Mouse (Mus musculus): ENCODE data around the gene Smg5. TPM values are rescaled to one million over a fixed set of nuclear protein-coding genes. Genes with fewer than 3 reads are reported as not detected.
"Not testable (repeated sequence)": the region's sequence is repeated elsewhere in the genome, so short reads cannot be mapped to it uniquely, and the experiment has no call there.

Smg5 gene
- 31.8 and 33.2 TPM in 2 replicates for polyA plus RNA-seq (2015; fragmentation: Nextera tagmentation; extraction: Ambion mirVana)

DNA sequence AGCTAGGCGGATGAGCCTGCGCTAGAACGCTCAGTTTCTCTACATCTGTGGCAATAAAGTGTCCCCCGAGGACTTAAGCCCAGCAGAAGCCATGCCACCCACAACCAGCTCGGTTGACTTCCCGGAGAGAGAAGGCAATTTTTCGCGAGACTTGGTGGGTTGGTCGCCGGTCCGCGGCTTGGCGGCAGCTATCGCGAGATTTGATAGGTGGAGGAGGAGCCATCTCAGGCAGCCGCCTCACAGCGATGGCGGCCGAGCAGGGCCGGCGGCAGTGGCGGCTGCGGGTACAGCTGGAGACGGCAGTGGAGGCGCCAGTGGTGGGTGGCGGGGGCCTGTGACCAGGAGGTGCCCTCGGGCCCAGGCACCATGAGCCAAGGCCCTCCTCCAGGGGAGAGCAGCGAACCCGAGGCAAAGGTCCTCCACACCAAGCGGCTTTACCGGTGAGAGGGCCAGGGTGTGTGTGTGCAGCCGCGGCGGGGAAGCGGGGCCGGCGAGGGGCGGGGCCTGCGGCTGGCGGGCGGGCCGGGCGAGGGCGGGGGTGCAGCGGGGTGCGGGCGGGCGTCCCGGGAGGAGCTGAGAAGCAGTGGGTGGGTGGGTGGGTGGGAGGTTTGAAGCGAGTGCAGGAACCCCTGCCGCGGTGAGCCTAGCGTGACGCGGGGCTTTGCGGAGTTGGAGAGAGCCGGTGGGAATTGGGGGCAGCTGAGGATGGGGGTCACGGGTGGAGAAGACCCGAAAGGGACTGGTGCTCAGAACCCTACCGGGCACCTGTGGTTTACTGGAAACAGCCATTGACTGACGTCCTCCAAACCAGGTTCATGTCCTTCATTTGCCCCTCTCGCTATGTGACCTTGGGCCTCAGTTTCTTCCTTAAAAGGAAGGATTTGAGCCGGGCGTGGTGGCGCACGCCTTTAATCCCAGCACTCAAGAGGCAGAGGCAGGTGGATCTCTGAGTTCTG, at the start of gene Smg5, which contains the start of gene Tmem79:
Gene Smg5 (plus strand): TSS at position 203 of the 956 bp plus-strand sequence.
Gene Tmem79 (minus strand): TSS at position 91 of the 956 bp plus-strand sequence.
- H3K27me3 ChIP-seq: no peaks in the 10 kb centered on the region
- peak; percentile 96 for DNase-seq
- peak within 1 kb of the TSS; percentile 97 for H3K27ac ChIP-seq
- peaks cover 6% of the 10 kb centered on the region for H3K36me3 ChIP-seq
- peak; percentile 84 for ATAC-seq (ENCODE audit: low read depth)
- H3K9ac ChIP-seq: peak within 1 kb of the TSS; percentile 90
- H3K9me3 ChIP-seq (replicated peaks): no peaks in the 10 kb centered on the region
- peak within 1 kb of the TSS; percentile 81 for H3K4me2 ChIP-seq
- peak within 1 kb of the TSS; percentile 77 for H3K4me3 ChIP-seq (replicated peaks)
- WGBS (ENCODE audit: insufficient replicate concordance): 2% methylated on average over 52 of the region's 66 CpGs
- peaks cover 63% of the 10 kb centered on the region for H3K4me1 ChIP-seq (replicated peaks)

DNA sequence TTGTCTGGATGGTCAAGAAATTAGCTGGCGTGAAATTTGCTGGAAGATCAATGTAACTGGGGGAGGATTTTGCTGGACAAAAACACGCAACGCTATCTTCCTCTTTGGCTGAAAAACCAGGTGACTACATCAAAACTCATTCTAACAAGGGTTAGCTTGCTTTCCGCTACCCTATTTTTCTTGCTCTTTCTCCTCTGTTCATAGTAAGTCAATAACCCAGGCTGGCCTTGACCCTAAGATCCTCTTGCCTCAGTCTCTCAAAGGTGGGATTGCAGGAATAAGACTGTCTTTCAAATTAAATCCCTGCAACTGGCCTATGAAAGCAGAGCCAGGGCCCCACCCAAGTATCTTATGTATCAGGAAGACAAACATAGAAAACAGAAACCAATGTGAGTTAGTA, 49.0 kb upstream of the Smg5 start, which contains the start of gene Gm38392:
Gene Gm38392 (minus strand): TSS at position 101 of the 400 bp plus-strand sequence.
- Histone ChIP-seq H3K27me3 (no peaks in the 10 kb centered on the region), H3K9ac (no peak within 1 kb of the TSS), H3K36me3 (0 out of 2 replicates have a peak, but pooled peaks cover 2% of the 10 kb centered on the region), H3K9me3 (replicated peaks) (no peaks in the 10 kb centered on the region), H3K4me3 (replicated peaks) (no peak within 1 kb of the TSS), H3K4me2 (no peak within 1 kb of the TSS), H3K4me1 (replicated peaks) (no peaks in the 10 kb centered on the region), H3K27ac (no peak within 1 kb of the TSS)
- WGBS (ENCODE audit: insufficient replicate concordance): 91% methylated on average over 4 of the region's 4 CpGs
- no peak for DNase-seq
- no peak for ATAC-seq (ENCODE audit: low read depth)

DNA sequence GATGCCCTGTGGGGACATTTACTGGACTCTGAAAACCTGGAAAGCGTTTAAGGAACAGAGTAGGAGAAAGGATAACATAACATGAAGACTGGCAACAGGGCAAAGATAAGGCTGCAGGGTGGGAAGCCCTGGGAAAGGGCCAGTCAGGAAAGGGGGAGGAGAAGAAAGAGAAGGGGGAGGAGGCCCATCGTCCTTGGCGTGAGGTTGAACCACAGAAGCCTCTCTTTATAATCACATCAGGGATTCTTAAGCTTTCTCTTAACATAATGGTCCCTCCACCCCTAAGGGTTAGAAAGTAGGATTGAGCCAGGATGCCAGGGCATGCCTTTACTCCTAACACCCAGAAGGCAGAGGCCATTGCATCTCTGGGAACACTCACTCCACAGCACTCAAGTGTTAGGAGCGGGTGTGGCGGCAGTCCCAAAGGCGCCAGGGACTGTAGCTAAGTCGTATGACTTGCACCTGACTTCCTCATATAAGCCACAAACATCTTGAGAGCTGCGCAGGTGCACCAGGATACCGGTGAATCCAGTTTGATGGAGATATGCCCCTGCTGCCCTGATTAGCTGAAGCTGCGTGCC, 47.8 kb upstream of the Smg5 start:
- not testable (repeated sequence) for DNase-seq; H3K27ac ChIP-seq; H3K4me3 ChIP-seq (replicated peaks); H3K4me1 ChIP-seq (replicated peaks); H3K4me2 ChIP-seq; H3K9me3 ChIP-seq (replicated peaks); ATAC-seq (ENCODE audit: low read depth); H3K27me3 ChIP-seq; H3K36me3 ChIP-seq; H3K9ac ChIP-seq
- 75% methylated on average over 8 of the region's 10 CpGs for WGBS (ENCODE audit: insufficient replicate concordance)

DNA sequence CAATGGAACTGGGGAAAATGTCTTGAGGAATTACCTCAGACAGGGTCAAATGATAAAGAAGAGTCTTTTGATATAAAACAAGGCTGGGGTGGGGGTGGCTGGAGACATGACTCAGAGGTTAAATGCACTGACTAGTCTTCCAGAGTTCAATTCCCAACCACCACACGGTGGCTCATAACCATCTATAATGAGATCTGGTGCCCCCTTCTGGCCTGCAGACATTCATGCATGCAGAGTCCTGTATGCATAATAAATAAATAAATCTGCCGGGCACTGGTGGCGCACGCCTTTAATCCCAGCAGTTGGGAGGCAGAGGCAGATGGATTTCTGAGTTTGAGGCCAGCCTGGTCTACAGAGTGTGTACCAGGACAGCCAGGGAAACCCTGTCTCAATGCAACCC, 44.1 kb upstream of the Smg5 start:
- 32% methylated on average over 4 of the region's 4 CpGs for WGBS (ENCODE audit: insufficient replicate concordance)
- no peak for ATAC-seq (ENCODE audit: low read depth)

DNA sequence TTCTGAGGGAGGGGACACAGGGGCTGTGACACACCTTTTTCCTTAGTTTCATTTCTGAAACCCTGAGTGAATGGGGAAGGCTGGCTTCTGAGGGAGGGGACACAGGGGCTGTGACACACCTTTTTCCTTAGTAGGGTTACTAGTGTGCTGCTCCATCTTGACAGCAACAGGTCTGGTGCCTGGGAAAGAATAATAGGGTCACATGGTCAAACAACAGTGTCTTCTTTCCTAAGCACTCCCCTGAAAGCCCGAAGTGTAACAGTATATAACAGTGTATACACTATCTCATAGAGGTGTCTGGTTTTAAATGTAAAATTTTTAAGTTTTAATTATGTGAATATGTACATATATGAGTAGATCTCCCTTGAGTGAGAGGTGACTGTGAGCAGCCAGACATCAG, 40.8 kb upstream of the Smg5 start:
- Histone ChIP-seq H3K36me3 (peaks cover 15% of the 10 kb centered on the region), H3K4me3 (replicated peaks) (peak overlapping the region; percentile 89), H3K4me2 (peak overlapping the region; percentile 85), H3K9ac (peak overlapping the region; percentile 77), H3K4me1 (replicated peaks) (peaks cover 31% of the 10 kb centered on the region), H3K27ac (peak overlapping the region; percentile 95)
- 53% methylated on average over 1 of the region's 1 CpGs for WGBS (ENCODE audit: insufficient replicate concordance)
- ATAC-seq (ENCODE audit: low read depth); H3K9me3 ChIP-seq (replicated peaks); DNase-seq; H3K27me3 ChIP-seq: not testable (repeated sequence)

More for the DNA sequence above, 44.1 kb upstream of the Smg5 start:
- Histone ChIP-seq H3K9ac (no peak overlapping the region), H3K27ac (no peak overlapping the region), H3K27me3 (no peaks in the 10 kb centered on the region), H3K4me1 (replicated peaks) (peaks cover 10% of the 10 kb centered on the region), H3K9me3 (replicated peaks) (no peaks in the 10 kb centered on the region), H3K4me3 (replicated peaks) (no peak overlapping the region), H3K4me2 (no peak overlapping the region), H3K36me3 (0 out of 2 replicates have a peak, but pooled peaks cover 4% of the 10 kb centered on the region)
- DNase-seq: peak; percentile 17

DNA sequence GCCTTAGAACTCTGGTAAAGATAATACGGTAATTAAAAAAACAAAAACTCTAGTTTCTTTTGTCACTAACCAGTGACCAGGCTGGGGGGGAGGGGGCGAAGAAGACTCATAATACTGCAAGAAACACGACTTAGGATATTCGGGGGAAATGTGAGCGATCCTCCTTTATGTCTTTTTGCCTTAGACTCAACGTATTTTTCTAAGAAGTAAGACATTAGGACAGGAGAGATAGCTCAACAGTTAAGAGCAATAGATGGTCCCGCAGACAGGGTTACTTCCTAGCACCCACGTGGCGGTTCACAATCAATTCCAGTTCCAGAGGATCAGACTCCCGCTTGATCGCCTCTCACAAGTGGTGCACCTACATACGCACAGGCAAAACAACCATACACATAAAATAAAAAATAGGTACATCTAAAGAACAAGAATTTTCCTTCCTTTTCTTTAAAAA, 39.9 kb upstream of the Smg5 start:
- H3K36me3 ChIP-seq: peaks cover 23% of the 10 kb centered on the region
- H3K9me3 ChIP-seq (replicated peaks): no peaks in the 10 kb centered on the region
- no peak for ATAC-seq (ENCODE audit: low read depth)
- H3K4me3 ChIP-seq (replicated peaks): peak overlapping the region; percentile 89
- peaks cover 31% of the 10 kb centered on the region for H3K4me1 ChIP-seq (replicated peaks)
- no peak for DNase-seq
- peak overlapping the region; percentile 77 for H3K9ac ChIP-seq
- WGBS (ENCODE audit: insufficient replicate concordance): under 1% methylated on average over 12 of the region's 12 CpGs
- H3K4me2 ChIP-seq: peak overlapping the region; percentile 85
- H3K27ac ChIP-seq: peak overlapping the region; percentile 95
- no peaks in the 10 kb centered on the region for H3K27me3 ChIP-seq

DNA sequence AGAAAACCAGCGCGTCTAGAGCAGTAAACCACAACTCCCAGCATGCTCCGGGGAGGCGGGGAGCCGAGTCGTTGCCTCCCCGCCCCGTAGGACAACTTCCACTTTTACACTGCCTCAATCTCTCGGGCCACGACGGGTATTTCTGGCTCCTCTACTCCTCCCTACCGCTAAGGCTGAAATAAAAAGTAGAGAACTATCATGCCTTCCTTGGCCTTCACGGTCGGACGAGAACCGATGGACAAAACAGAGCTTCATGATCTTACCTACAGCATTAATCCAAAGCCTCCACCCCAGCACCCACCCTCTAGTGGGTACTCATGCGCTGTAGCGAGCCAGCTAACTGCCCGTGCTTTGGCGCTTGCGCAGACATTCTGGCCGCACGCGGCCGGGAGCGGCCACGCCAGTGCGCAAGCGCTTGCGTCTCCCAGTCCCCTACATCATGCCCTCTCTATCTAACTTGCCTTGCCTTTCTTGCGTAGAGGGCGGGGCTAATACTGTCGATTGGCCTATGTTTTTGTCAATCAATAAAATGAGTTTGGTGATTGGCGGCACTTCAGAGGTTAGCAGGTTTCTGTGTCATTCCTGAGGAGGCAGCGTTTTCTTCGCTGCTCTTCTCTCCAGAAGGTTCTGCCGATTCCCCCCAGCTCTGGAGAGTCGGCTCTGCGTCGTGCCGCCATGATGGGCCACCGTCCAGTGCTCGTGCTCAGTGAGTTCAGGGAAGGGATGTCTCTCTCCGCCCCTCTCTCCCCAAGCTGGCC, 39.3 kb upstream of the Smg5 start, which contains the start of the genes Tsacc and Cct3:
Gene Tsacc (minus strand): TSS at position 439 of the 758 bp plus-strand sequence.
Gene Cct3 (plus strand): TSS at position 556 of the 758 bp plus-strand sequence.
- Histone ChIP-seq H3K27ac (peak within 1 kb of the TSS; percentile 95), H3K9ac (peak within 1 kb of the TSS; percentile 90), H3K4me3 (replicated peaks) (peak within 1 kb of the TSS; percentile 89), H3K4me2 (peak within 1 kb of the TSS; percentile 85), H3K27me3 (no peaks in the 10 kb centered on the region), H3K36me3 (peaks cover 29% of the 10 kb centered on the region), H3K4me1 (replicated peaks) (peaks cover 31% of the 10 kb centered on the region), H3K9me3 (replicated peaks) (no peaks in the 10 kb centered on the region)
- WGBS (ENCODE audit: insufficient replicate concordance): 0% methylated on average over 44 of the region's 44 CpGs
- DNase-seq: peak; percentile 93
- ATAC-seq (ENCODE audit: low read depth): peak; percentile 98

DNA sequence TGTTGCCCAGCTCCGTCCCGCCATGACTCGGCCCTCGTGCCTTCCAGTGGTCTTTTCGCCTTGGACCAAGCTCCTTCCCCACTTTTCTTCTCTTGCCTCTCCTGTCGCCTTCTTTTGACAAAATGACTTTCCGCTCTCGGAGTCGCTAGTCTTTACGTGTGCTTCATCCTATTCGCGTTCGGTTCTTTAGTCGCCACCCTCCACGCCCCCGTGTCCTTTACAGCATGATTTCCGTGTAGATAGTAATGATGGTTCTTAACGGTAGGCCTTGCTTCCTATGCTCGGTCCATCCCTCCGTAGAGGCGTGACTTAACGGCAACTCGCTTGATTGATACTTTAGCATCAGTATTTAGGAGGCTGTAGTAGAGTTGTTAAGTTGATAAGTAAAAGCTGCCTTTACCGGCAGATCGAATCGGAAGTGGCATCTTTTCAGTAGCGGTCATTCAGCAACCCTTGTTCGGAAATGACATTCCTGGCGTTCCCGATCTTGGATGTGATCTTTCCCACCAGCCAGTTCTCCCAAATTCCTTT, 38.7 kb upstream of the Smg5 start:
- Histone ChIP-seq H3K27me3 (no peaks in the 10 kb centered on the region), H3K27ac (peak overlapping the region; percentile 93), H3K4me2 (peak overlapping the region; percentile 82), H3K36me3 (peaks cover 36% of the 10 kb centered on the region), H3K9ac (peak overlapping the region; percentile 90), H3K4me1 (replicated peaks) (peaks cover 31% of the 10 kb centered on the region), H3K4me3 (replicated peaks) (peak overlapping the region; percentile 89), H3K9me3 (replicated peaks) (no peaks in the 10 kb centered on the region)
- no peak for DNase-seq
- under 1% methylated on average over 30 of the region's 30 CpGs for WGBS (ENCODE audit: insufficient replicate concordance)
- ATAC-seq (ENCODE audit: low read depth): no peak

DNA sequence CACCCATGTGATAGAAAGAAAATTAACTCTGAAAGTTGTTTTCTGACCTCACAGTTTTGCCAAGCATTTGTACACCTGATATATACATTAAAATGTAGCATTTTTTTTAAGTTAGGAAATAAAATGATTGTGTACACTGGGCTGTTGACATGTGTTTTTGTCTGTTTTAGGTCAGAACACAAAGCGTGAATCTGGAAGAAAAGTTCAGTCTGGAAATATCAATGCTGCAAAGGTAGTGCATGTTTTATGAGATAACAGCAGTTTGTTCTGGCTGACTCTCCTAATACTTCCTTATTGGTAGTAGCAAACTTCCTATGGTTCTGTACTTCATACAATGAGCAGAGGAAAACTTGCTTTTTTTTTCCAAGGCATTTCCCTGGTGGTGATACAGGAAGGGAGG, 36.9 kb upstream of the Smg5 start:
- Histone ChIP-seq H3K36me3 (peaks cover 48% of the 10 kb centered on the region), H3K9me3 (replicated peaks) (no peaks in the 10 kb centered on the region), H3K9ac (0 out of 2 replicates have a peak overlapping the region, but pooled peaks have one; percentile 14), H3K27me3 (no peaks in the 10 kb centered on the region), H3K4me2 (peak overlapping the region; percentile 82), H3K4me3 (replicated peaks) (peak overlapping the region; percentile 89; the same call in 1 of the 2 replicates), H3K27ac (no peak overlapping the region), H3K4me1 (replicated peaks) (peaks cover 31% of the 10 kb centered on the region)
- DNase-seq: no peak
- WGBS (ENCODE audit: insufficient replicate concordance): 29% methylated on average over 1 of the region's 1 CpGs
- no peak for ATAC-seq (ENCODE audit: low read depth)

DNA sequence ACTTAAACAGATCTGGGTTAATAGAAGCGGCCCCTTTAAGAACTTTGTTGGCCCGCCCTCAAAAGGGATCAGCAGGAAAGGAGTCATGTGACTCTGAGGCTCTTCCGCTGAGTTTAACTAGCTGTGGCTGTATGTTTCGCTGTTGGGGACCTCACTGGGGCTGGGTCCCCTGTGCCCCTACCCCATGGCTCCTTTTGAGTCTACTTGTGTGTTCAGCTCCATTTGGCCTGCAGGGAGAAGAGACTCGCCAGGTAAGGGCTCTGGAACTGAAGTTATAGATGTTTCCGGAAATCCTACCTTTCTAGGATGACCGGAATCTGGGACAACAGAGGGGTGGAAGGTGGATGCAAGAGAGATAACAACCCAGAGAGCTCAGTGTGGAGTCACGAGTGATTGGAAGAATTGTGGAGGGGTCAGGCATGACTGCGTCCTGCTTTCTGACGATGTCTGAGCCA, 11.1 kb upstream of the Smg5 start, which contains the start of gene Glmp:
Gene Glmp (plus strand): TSS at position 73 of the 455 bp plus-strand sequence.
- peak within 1 kb of the TSS; percentile 89 for H3K4me2 ChIP-seq
- H3K36me3 ChIP-seq: peaks cover 60% of the 10 kb centered on the region
- H3K27me3 ChIP-seq: no peaks in the 10 kb centered on the region
- WGBS (ENCODE audit: insufficient replicate concordance): under 1% methylated on average over 10 of the region's 10 CpGs
- peaks cover 20% of the 10 kb centered on the region for H3K4me1 ChIP-seq (replicated peaks)
- no peaks in the 10 kb centered on the region for H3K9me3 ChIP-seq (replicated peaks)
- H3K9ac ChIP-seq: peak within 1 kb of the TSS; percentile 83
- ATAC-seq (ENCODE audit: low read depth) (peak; percentile 82), DNase-seq (peak; percentile 41)
- H3K4me3 ChIP-seq (replicated peaks): peak within 1 kb of the TSS; percentile 79
- H3K27ac ChIP-seq: peak within 1 kb of the TSS; percentile 67
